Mouse (Mus musculus) bone marrow macrophage, adult 2 months (primary cell): Measurements from ENCODE around the gene Acot7.

Experiments
- CTCF ChIP-seq: IDR thresholded peaks from 2 replicates; pipeline ENCODE4 v1.5.1; 2012; ENCODE audit warnings: low read depth, mild to moderate bottlenecking, low read length, moderate library complexity
- POLR2A ChIP-seq: IDR thresholded peaks from 2 replicates; pipeline ENCODE4 v1.6.1; 2012; ENCODE audit warnings: mild to moderate bottlenecking, low read depth, low read length, borderline replicate concordance

DNA sequence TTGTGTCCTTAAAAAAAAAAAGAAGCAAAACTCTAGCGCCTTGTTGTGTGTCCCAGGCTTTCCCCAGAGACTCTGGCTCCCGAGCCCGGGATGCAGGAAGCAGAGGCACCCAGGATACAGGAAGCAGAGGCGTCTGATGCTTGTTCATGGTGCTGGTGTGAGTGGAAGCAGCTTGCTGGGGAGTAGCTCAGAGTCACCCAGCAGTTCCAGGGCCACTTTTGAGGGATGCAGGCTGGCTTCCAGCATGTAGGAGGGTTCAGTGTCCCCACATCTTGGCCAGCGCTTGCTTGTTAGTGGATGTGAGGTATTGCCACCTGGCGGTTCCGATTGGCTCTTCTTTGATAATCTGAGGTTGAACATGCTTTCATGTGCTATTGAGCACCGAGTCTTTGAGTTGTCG, 9.2 kb downstream of the Acot7 start:
- no peak for TF ChIP-seq POLR2A
- TF ChIP-seq CTCF = no peak
